Mouse (Mus musculus) layer of hippocampus, adult 18-20 months (tissue): Measurements from ENCODE around the gene Kptn. TPM values are rescaled to one million over a fixed set of nuclear protein-coding genes. Genes with fewer than 3 reads are reported as not detected.

ENCODE experiments used
- DNase-seq, 2 experiments: peaks; one replicate each; pipeline ENCODE4 v3.0.0; 2022; ENCODE audit warnings: low spot score in 2 of 2
- long read RNA-seq: library from polyadenylated mRNA; stranded (forward); transcript quantifications from one replicate; pipeline ENCODE4 v2.0.0, GENCODE M21; 2021
- total RNA-seq, 2 experiments: library from RNA; stranded (reverse); gene quantifications; 2 replicates each; pipeline ENCODE4 v1.2.3; 2021

Kptn gene
- 10 to 100 TPM; 34.2 to 34.3 TPM for total RNA-seq
- long read RNA-seq, transcript Kptn-201 (12 exons, 1,630 nt), result major isoform, 15 of 25 reads
- long read RNA-seq, partial matches to known transcripts, result 4 of 25 reads
- long read RNA-seq, other reads (novel, unspliced or antisense), result 6 of 25 reads

GRCm38 (mm10) chr7:16119569-16120261, at the start of gene Kptn:
Gene Kptn (plus strand): TSS chr7:16119895.
- DNase-seq, result peak; percentile 89 to 94

- no peak for DNase-seq
Measured at GRCm38 (mm10) chr7:16070846-16071245, 48.8 kb upstream of the Kptn start.

- DNase-seq, result no peak
Measured at GRCm38 (mm10) chr7:16071906-16072305, 47.8 kb upstream of the Kptn start.

GRCm38 (mm10) chr7:16079947-16080346, 39.7 kb upstream of the Kptn start:
- no peak for DNase-seq

- no peak for DNase-seq
Measured at GRCm38 (mm10) chr7:16080581-16080980, 39.1 kb upstream of the Kptn start.

GRCm38 (mm10) chr7:16083361-16083760, 36.3 kb upstream of the Kptn start:
- DNase-seq, result no peak

- DNase-seq, result peak in 1 of 2 experiments; percentile 75
Measured at GRCm38 (mm10) chr7:16087587-16087986, 32.1 kb upstream of the Kptn start.

GRCm38 (mm10) chr7:16094592-16094991, 25.1 kb upstream of the Kptn start:
- DNase-seq, result no peak

- DNase-seq, result peak; percentile 99 to 100
Measured at GRCm38 (mm10) chr7:16098021-16099017, 21.4 kb upstream of the Kptn start, which contains the start of gene Napa. Gene Napa (plus strand): TSS chr7:16098458.

- no peak for DNase-seq
Measured at GRCm38 (mm10) chr7:16099901-16100300, 19.8 kb upstream of the Kptn start.

GRCm38 (mm10) chr7:16101081-16101480, 18.6 kb upstream of the Kptn start:
- no peak for DNase-seq

GRCm38 (mm10) chr7:16101726-16102475, 17.8 kb upstream of the Kptn start:
- DNase-seq, result no peak

GRCm38 (mm10) chr7:16102686-16103226, 16.9 kb upstream of the Kptn start:
- no peak for DNase-seq

- peak; percentile 85 to 88 for DNase-seq
Measured at GRCm38 (mm10) chr7:16103760-16104159, 15.9 kb upstream of the Kptn start.

GRCm38 (mm10) chr7:16104611-16105388, 14.9 kb upstream of the Kptn start:
- peak in 1 of 2 experiments; percentile 48 for DNase-seq

GRCm38 (mm10) chr7:16108886-16109542, 10.7 kb upstream of the Kptn start:
- peak in 1 of 2 experiments; percentile 66 for DNase-seq

GRCm38 (mm10) chr7:16110158-16110557, 9.5 kb upstream of the Kptn start:
- no peak for DNase-seq

GRCm38 (mm10) chr7:16111284-16112090, 8.2 kb upstream of the Kptn start:
- peak in 1 of 2 experiments; percentile 39 for DNase-seq
